Mouse (Mus musculus) lung, postnatal 10 days (tissue): ENCODE measurements around the gene Tmem229b.
A peak's percentile ranks its signal among the peaks of the same experiment; 100 is the strongest.
"Not testable (repeated sequence)": the region's sequence is repeated elsewhere in the genome, so short reads cannot be mapped to it uniquely, and the experiment has no call there.

Experiments used
- DNase-seq: peaks from one replicate; pipeline ENCODE4 v3.0.0; 2021

Gene Tmem229b

GRCm38 (mm10) chr12:78947161-78947560 lies 60.3 kb downstream of the Tmem229b start:
- DNase-seq: no peak

DNA sequence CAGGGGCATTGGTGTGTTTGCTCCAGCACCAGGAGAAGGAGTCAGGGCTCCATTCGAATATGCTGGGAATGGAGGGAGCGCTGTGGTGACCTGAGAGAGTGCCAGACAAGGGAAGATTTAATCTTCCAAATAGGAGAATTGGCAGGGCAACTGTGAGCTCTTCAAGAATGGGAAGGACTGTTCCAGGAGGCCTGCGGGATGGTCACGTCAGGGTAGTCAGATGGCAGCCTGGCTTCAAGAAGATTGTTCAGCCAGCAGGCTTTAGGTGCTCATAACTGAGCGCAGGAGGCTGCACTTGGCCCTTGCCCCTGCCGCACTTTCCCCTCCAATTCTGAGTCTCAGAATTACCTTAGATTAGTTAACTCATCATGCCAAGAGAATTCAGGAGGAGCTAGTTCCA lies 64.5 kb downstream of the Tmem229b start:
- no peak for DNase-seq

DNA sequence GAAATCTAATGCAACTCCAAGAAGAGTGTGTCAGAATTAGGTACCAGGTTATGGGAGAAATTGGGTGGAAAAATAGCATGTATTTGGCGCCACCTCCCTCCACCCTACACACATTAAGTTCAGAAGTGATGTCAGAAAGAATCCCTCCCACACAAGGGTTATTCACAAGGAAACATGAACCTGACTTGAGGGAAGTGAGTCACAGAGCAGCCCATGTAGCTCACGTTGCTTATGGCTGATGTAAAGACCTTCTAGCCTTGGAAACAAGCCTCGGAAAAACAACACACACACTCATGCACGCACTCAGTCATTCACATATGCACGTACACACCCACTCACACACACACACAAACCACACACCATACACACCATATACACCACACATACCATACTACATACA lies 67.3 kb downstream of the Tmem229b start:
- no peak for DNase-seq

- no peak for DNase-seq
Measured at GRCm38 (mm10) chr12:78939393-78940037, 67.9 kb downstream of the Tmem229b start.

DNA sequence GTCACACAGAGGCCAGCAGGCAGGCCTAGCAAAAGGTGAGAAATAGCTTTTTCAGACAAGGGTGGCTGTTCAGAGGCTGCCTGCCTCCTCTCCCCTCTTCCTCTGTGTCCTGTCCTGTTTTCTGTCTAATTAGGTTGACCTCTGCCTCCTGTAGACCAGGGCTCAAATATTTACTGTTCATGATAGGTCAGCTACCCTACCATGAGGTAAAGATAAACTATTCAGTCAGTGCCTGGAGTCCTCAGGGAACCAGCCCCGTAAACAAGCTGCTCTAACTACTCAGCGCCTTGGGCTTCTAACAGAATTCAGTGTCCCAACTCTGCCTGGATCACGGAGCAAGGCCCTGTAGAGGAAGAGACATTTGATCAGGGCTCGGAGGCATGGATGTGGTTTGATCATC lies 70.9 kb downstream of the Tmem229b start:
- DNase-seq: no peak

GRCm38 (mm10) chr12:78929900-78930299 lies 77.5 kb downstream of the Tmem229b start:
- DNase-seq: no peak

DNA sequence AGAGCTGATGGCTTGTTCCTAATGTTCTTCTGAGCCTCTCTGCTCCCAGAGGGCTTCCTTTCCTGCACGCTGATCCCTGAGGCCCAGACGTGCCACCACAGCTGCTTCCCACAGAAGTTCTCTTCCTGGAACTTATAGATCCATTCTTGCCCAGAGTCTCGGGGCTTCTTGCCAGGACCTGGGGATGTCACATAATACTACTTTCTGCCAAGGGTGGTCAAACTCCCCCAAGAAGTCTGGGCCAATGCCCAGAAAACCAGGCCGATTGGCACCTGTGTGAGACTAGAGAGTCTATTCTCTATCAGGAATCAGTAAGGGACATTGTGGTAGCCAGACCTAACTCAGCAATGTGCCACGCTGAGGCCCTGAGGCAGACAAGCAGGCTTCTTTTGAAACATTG lies 80.1 kb downstream of the Tmem229b start:
- DNase-seq: no peak

DNA sequence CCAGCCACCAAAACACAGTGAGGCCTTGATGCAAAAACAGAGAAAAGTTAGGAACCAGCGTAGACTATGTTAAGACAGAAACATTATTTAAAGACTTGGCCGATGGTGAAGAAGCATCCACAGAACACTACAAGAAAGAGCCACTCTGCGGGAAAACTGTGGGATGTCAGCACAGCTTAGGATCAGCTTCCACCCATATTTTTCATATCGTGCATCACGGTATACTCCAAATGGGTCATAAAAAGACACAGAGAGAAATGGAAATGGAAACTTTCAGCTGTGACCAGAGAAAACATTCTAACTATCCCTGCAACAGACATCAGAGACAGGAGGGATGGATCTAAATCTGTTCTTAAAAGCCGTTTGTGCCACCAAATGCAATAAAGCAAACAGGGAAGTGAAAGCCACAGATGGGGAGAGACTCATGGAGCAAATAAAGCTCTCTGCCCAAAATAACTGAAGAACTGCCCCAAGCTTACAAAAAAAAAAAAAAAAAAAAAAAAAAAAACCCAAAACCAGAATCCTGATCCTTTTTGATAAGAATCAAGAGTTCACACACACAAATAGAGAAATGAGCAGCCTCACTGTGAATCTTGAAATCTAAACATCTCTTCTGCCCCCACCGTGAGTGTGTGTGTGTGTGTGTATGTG lies 83.8 kb downstream of the Tmem229b start:
- DNase-seq: no peak

GRCm38 (mm10) chr12:78922977-78923376 lies 84.5 kb downstream of the Tmem229b start:
- DNase-seq: not testable (repeated sequence)

DNA sequence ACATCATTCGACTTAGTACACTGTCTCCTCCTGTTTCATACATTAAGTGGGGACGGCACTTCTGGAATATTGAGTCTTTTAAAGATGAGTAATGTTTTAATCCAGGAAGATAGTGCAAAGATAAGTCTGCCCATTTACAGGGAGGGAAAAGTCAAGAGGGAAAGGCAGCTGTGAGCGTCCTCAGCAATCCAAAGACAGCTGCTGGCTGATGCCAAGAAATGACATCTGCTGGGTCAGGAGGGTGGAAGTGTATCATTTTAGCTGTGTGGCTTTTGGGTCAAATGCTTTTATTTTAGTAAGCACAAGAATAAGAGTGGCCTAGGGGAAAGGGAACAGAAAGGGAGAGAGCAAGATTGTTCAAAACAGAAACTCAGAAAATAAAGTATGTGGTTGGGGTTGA lies 85.4 kb downstream of the Tmem229b start:
- no peak for DNase-seq

DNA sequence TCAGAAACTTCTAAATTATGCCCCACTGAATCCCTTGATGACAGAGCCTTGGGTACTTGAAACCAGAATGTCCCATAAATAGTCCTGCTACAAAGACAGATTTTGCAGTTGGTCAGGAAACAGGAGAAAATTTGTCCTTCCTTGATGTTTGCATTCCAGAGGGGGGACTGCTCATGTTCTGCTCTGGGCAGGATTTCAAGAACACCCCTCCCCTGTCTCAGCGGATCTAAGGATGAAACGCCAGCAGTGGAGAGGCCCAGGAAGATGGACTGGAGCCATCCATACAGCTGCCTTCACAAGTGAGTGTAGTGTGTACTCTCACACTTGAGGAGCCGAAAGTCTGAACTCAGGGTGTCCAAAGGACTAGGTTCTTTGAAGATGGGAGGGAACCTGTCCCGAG lies 86.0 kb downstream of the Tmem229b start:
- DNase-seq: peak; percentile 9

- peak; percentile 84 for DNase-seq
Measured at GRCm38 (mm10) chr12:78919079-78919712, 88.2 kb downstream of the Tmem229b start.

DNA sequence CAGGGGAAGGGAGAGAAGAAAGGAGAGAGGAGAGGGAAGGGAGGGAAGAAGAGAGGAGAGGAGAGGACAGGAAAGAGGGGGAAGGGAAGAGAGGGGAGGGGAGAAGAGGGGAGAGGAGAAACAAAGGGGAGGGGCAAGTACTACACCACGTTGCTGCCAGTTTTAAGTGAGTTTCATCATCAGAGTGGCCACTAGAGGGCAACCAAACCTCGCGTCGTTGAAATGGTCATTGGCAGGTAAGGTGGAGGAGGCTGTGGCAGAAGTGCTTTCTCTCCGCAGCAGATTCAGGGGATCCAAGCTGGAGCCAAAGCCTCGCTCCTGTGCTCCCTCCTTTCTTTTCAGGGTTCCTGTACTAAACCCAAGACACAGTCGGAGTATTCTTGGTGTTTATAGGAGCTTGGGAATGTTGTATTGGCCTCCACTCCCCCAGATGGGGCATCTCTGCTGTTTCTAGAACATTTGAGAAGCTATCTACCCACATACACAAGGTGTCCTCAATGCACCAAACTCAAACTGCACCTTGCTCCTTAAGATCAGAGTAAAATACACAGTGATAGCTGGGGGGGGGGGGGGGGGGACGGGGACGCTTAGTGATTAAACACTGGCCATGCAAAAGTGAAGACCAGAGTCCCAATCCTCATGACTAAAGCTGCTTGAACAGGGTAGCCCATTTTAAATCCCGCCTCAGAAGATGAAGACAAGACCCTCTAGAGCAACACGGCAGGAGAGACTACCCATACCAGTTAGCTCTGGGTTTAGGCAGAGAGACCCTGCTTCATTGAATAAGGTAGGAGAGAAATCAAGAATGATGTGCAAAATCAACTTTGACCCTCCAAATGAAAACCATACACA lies 89.0 kb downstream of the Tmem229b start:
- peak; percentile 90 for DNase-seq

- no peak for DNase-seq
Measured at GRCm38 (mm10) chr12:78916278-78916677, 91.1 kb downstream of the Tmem229b start.

GRCm38 (mm10) chr12:78915561-78915960 lies 91.9 kb downstream of the Tmem229b start:
- no peak for DNase-seq

- no peak for DNase-seq
Measured at GRCm38 (mm10) chr12:78914458-78914857, 93.0 kb downstream of the Tmem229b start.
